Mouse (Mus musculus) cortical plate, adult 2 months (tissue): ENCODE measurements at regions not wholly inside any gene's neighbourhood (a gene's known extent, or its start where the extent isn't known, plus 50 kb on each side); places are given as distances from the start of the nearest gene placed in this dataset.

Source experiments
- CTCF ChIP-seq: fragments of 200-500 bp; IDR thresholded peaks from 2 replicates; pipeline ENCODE4 v1.5.1; 2011; ENCODE audit warnings: mild to moderate bottlenecking, control low read depth, low read length; ENCODE audit not compliant: insufficient read depth; ENCODE audit errors: extremely low read depth
- POLR2A ChIP-seq: fragments of 200-500 bp; IDR thresholded peaks from 2 replicates; pipeline ENCODE4 v1.6.1; 2011; ENCODE audit warnings: mild to moderate bottlenecking, low read length, control low read depth; ENCODE audit not compliant: insufficient read depth; ENCODE audit errors: extremely low read depth

- TF ChIP-seq CTCF (no peak), POLR2A (no peak)
Measured at GRCm38 (mm10) chr13:52046700-52047099, 200.2 kb downstream of the Gadd45g start.
